Mouse (Mus musculus) spleen, adult 2 months (tissue): ENCODE measurements at regions not wholly inside any gene's neighbourhood (a gene's known extent, or its start where the extent isn't known, plus 50 kb on each side); places are given as distances from the start of the nearest gene placed in this dataset.

Experiments
- CTCF ChIP-seq: fragments of 200-500 bp; IDR thresholded peaks from 2 replicates; pipeline ENCODE4 v1.5.1; 2011; ENCODE audit warnings: mild to moderate bottlenecking, inconsistent platforms; ENCODE audit not compliant: insufficient read depth, insufficient read length, insufficient replicate concordance; ENCODE audit errors: extremely low read depth
- POLR2A ChIP-seq: fragments of 200-500 bp; IDR thresholded peaks from 2 replicates; pipeline ENCODE4 v1.6.1; 2011; ENCODE audit warnings: low read depth, low read length, inconsistent platforms

GRCm38 (mm10) chr2:51497896-51498295 lies 129.4 kb upstream of the Tas2r134 start:
- TF ChIP-seq CTCF (no peak), POLR2A (no peak)
